Mouse (Mus musculus) stomach, embryonic 15.5 days (tissue): ENCODE data around the gene Gm11172. TPM values are rescaled to one million over a fixed set of nuclear protein-coding genes. Genes with fewer than 3 reads are reported as not detected.
"Not testable (repeated sequence)": the region's sequence is repeated elsewhere in the genome, so short reads cannot be mapped to it uniquely, and the experiment has no call there.

Experiments used
- ATAC-seq: fragments of 200-750 bp; cut with Nextera tagmentation; 2 replicates; pipeline ENCODE4 v1.8.0; 2017; ENCODE audit warnings: low read depth, moderate number of reproducible peaks, moderate TSS enrichment; ENCODE audit not compliant: insufficient read depth, low FRiP score
- H3K27ac ChIP-seq: fragments of 300-500 bp; sonication (generic); 2 replicates; pipeline ENCODE4 v1.5.1; 2015; ENCODE audit warnings: mild to moderate bottlenecking, inconsistent platforms
- H3K27me3 ChIP-seq: fragments of 300-500 bp; sonication (generic); replicated peaks from 2 replicates; pipeline ENCODE4 v1.6.1; 2015; ENCODE audit warnings: inconsistent platforms
- H3K36me3 ChIP-seq: fragments of 300-500 bp; sonication (generic); 2 replicates; pipeline ENCODE4 v1.6.1; 2015; ENCODE audit warnings: inconsistent platforms
- H3K4me1 ChIP-seq: fragments of 300-500 bp; sonication (generic); 2 replicates; pipeline ENCODE4 v1.6.1; 2015; ENCODE audit warnings: inconsistent platforms
- H3K4me2 ChIP-seq: fragments of 300-500 bp; sonication (generic); 2 replicates; pipeline ENCODE4 v1.6.1; 2015; ENCODE audit warnings: mild to moderate bottlenecking, inconsistent platforms
- H3K4me3 ChIP-seq: fragments of 300-500 bp; sonication (generic); replicated peaks from 2 replicates; pipeline ENCODE4 v1.5.1; 2015; ENCODE audit warnings: inconsistent platforms
- H3K9ac ChIP-seq: fragments of 300-500 bp; sonication (generic); 2 replicates; pipeline ENCODE4 v1.6.1; 2015; ENCODE audit warnings: inconsistent platforms
- H3K9me3 ChIP-seq: fragments of 300-500 bp; sonication (generic); 2 replicates; pipeline ENCODE4 v1.6.1; 2016; ENCODE audit warnings: inconsistent platforms
- WGBS: fragments of 180-500 bp; shearing (Covaris S2); methylation state at CpG from one replicate; pipeline ENCODE4 v1.1.7; 2015; 5-methylcytosine and 5-hydroxymethylcytosine counted together
- polyA plus RNA-seq: library from polyadenylated mRNA; unstranded; fragments of >200 nt; fragmentation: Nextera tagmentation; extraction: Ambion mirVana; gene quantifications from 2 replicates; pipeline ENCODE4 v1.2.1, GENCODE M21; 2015

Gene Gm11172
- polyA plus RNA-seq, 1 experiment from 2014 or later, result not detected

DNA sequence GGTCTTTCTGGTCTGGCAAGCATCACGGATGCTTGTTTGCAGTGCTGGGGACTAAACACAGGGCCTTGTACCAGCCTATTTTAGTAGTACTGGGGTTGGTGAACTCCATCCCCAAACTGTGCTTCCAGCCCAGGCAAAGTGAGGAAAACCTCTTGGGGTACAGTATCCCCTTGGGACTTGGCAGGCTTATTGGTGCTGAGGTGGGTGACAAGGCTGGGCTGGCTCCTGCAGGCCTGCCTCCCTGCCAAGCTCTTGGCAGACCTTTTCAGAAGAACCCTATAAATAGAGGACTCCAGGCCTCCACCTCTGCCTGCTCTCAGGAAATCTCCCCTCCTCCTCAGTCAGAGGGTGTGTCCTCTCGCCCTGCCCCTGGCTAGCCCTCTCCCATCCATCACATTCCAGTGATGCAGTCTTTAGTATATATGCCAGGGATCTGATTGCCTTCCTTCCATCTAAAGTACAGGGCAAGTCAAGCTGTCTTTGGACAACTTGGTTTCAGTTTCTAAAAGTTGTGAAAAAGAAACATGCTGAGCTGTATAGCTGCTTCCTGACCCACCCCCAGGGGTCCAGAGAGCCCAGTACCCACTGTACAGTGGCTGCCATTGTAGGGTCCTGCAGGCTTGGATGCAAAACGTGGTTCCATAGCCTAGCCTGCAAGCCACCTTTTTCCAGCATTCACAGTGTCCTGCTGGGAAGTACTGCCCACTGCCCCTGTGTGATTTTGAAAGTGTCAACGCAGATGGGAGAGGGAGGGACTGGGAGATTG is 25.8 kb upstream of the Gm11172 start:
- Histone ChIP-seq H3K9ac (no peak overlapping the region), H3K36me3 (no peaks in the 10 kb centered on the region), H3K27ac (peak overlapping the region; percentile 100), H3K4me1 (peaks cover 30% of the 10 kb centered on the region), H3K4me3 (peak overlapping the region; percentile 76; the same call in 1 of the 2 replicates), H3K27me3 (no peaks in the 10 kb centered on the region), H3K9me3 (no peaks in the 10 kb centered on the region), H3K4me2 (peak overlapping the region; percentile 96)
- no peak for ATAC-seq
- 45% methylated on average over 4 of the region's 4 CpGs for WGBS

- H3K27ac ChIP-seq, result no peak overlapping the region
- no peaks in the 10 kb centered on the region for H3K27me3 ChIP-seq
- peaks cover 23% of the 10 kb centered on the region for H3K4me1 ChIP-seq
- 72% methylated on average over 7 of the region's 7 CpGs for WGBS
- no peak overlapping the region for H3K4me3 ChIP-seq
- no peak overlapping the region for H3K4me2 ChIP-seq
- no peaks in the 10 kb centered on the region for H3K9me3 ChIP-seq
- no peak overlapping the region for H3K9ac ChIP-seq
- ATAC-seq, result no peak
- no peaks in the 10 kb centered on the region for H3K36me3 ChIP-seq
These were observed 25.1 kb upstream of the Gm11172 start for GRCm38 (mm10) chr16:10787548-10788058.

DNA sequence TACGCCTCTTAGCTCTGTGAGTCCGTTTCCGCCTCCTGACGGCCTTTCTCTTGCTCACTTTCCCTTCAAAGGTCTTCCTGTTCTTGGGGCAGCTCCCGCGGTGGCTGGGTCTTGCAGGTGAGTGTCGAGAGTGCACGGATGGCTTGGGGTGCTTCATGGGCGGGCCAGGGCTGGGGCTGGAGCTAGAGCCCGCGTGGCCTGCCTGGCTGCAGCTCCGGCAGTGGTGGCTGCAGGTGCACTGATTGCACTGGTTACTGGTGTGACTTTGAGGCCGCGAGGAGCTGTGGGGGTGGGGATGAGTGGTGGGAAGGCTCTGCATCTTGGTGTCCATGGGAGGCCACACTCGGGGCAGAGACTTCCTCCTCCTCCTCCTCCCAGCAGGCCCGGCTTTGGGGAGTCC is 24.4 kb upstream of the Gm11172 start, which contains the start of gene Tnp2:
TSS of gene Tnp2 (minus strand) at position 390 of the 400 bp plus-strand sequence.
- Histone ChIP-seq H3K27ac (no peak within 1 kb of the TSS), H3K9me3 (no peaks in the 10 kb centered on the region), H3K36me3 (no peaks in the 10 kb centered on the region), H3K9ac (no peak within 1 kb of the TSS), H3K4me2 (no peak within 1 kb of the TSS), H3K4me3 (no peak within 1 kb of the TSS), H3K4me1 (peaks cover 17% of the 10 kb centered on the region), H3K27me3 (no peaks in the 10 kb centered on the region)
- no peak for ATAC-seq
- WGBS, result 46% methylated on average over 16 of the region's 16 CpGs

DNA sequence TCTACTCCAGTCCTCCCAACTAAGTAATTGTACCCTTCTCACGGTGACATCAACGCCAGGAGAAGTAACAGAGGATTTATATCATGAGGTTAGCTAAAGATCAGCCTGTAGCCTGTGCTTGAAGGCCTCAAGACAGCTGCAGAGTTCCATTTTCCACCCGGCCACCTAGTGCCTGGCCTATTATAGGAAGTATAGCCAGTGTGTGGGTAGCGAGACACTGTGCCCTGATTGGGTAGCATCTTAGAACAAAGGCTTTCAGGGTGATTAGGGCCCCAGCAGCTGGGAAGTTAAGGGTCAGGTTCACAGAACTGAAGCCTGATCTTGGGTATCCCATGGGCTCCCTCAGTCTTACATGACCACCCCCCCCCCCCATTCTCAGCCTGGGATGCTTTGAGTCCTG is 23.8 kb upstream of the Gm11172 start:
- H3K4me2 ChIP-seq, result no peak overlapping the region
- no peak overlapping the region for H3K9ac ChIP-seq
- 66% methylated on average over 4 of the region's 4 CpGs for WGBS
- peaks cover 14% of the 10 kb centered on the region for H3K4me1 ChIP-seq
- H3K36me3 ChIP-seq, result no peaks in the 10 kb centered on the region
- H3K4me3 ChIP-seq, result no peak overlapping the region
- ATAC-seq, result no peak
- no peaks in the 10 kb centered on the region for H3K27me3 ChIP-seq
- H3K9me3 ChIP-seq, result no peaks in the 10 kb centered on the region
- H3K27ac ChIP-seq, result no peak overlapping the region

DNA sequence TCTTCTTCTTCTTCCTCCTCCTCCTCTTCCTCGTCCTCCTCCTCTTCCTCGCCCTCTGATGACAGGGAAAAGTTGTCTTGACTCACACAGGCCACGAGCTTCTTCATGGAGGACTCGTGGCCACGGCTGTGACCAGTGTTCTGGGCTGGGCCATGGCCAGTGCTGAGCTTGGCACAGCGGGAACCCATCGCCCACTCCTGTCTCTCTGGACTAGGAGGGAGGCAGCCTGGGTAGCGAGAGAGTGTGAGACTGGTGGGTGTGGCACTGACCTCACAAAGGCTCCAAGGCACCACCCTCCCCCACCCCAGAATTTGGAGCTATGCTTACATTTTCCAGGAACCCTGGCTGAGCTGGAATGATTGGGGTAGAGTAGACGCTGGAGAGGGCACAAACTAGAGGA is 22.0 kb upstream of the Gm11172 start, which contains the start of gene Prm3:
TSS of gene Prm3 (minus strand) at position 213 of the 400 bp plus-strand sequence.
- Histone ChIP-seq H3K4me2 (no peak within 1 kb of the TSS), H3K9me3 (no peaks in the 10 kb centered on the region), H3K36me3 (no peaks in the 10 kb centered on the region), H3K9ac (no peak within 1 kb of the TSS), H3K27ac (no peak within 1 kb of the TSS), H3K27me3 (no peaks in the 10 kb centered on the region; the same call in 1 of the 2 replicates), H3K4me3 (no peak within 1 kb of the TSS), H3K4me1 (peaks cover 9% of the 10 kb centered on the region)
- ATAC-seq, result no peak
- 73% methylated on average over 9 of the region's 9 CpGs for WGBS

DNA sequence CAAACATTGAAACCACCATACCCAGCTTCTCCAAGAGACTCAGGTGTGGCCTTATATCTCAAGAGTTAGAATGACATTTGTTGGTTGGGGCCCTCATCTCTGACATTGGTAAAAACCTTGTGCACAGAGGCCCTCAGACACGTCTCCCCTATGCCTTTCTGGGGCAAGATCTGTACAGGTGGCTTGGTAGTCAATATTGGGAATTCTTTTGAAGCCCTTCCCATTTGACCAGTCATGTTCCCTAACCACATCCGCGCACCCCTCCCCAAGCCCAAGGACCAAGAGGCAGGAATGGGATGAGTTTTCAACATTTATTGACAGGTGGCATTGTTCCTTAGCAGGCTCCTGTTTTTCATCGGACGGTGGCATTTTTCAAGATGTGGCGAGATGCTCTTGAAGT is 16.7 kb upstream of the Gm11172 start, which contains the start of gene Prm2:
TSS of gene Prm2 (minus strand) at position 101 of the 400 bp plus-strand sequence.
- peaks cover 10% of the 10 kb centered on the region for H3K27me3 ChIP-seq
- no peak within 1 kb of the TSS for H3K4me2 ChIP-seq
- no peak for ATAC-seq
- no peaks in the 10 kb centered on the region for H3K9me3 ChIP-seq
- WGBS, result 73% methylated on average over 6 of the region's 6 CpGs
- H3K9ac ChIP-seq, result no peak within 1 kb of the TSS
- no peak within 1 kb of the TSS for H3K27ac ChIP-seq
- H3K36me3 ChIP-seq, result no peaks in the 10 kb centered on the region
- H3K4me1 ChIP-seq, result no peaks in the 10 kb centered on the region
- no peak within 1 kb of the TSS for H3K4me3 ChIP-seq

DNA sequence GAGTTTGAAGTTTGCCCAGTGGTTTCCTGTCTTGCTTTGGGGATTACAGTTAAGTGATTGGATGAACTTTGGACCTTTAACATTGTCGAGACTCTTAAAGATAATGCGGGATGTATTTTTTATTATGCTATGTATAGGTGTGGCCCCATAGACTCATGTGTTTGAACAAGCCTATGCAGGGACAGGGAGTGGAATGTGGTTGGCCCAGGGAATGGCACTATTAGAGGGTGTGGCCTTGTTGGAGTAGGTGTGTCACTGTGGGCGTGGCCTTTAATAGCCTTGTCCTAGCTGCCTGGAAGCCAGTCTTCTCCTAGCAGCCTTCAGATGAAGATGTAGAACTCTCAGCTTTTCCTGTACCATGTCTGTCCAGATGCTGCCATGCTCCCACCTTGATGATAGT is 10.3 kb upstream of the Gm11172 start:
- not testable (repeated sequence) for H3K4me3 ChIP-seq

DNA sequence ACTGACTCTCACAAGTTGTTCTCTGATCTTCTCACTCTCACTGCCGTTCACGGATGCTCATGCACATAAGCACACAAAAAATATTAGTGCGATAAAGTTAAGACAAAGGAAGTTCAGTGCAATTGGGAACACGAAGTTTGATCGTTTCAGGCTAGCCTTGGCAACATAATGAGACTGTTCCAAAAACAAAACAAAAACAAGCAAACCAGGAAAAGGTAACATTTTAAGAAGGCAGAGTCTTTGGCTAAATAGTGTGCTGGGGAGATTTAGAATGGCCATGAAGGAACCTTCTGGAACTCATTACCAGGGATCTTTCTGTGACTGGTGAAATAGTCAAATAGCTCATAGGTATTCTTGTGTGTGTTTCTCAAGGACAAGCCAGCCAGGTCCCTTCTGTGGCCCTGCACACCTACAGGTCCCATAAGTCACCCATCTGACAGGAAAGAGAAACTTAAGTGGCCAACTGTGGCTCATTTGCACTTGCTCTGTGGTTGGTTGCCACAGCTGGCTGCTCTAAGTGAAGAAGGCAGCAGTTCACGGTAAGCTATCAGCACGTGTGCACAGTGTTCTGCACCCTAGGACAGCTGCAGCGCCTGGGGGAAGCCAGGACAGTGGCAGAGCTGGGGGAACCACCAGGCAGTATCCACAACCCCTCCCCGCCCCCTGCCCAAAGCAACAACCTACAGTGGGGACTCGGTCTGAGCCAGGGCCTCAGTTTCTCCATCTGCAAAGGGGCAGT is 6.8 kb upstream of the Gm11172 start, which contains the start of gene Prm1:
TSS of gene Prm1 (minus strand) at position 51 of the 739 bp plus-strand sequence.
- H3K9ac ChIP-seq, result no peak within 1 kb of the TSS
- no peak within 1 kb of the TSS for H3K4me2 ChIP-seq
- H3K36me3 ChIP-seq, result no peaks in the 10 kb centered on the region
- no peak within 1 kb of the TSS for H3K27ac ChIP-seq
- no peak within 1 kb of the TSS for H3K4me3 ChIP-seq
- H3K4me1 ChIP-seq, result no peaks in the 10 kb centered on the region
- H3K27me3 ChIP-seq, result no peaks in the 10 kb centered on the region
- no peaks in the 10 kb centered on the region for H3K9me3 ChIP-seq
- no peak for ATAC-seq
- WGBS, result 77% methylated on average over 10 of the region's 10 CpGs

More for the DNA sequence above, 10.3 kb upstream of the Gm11172 start:
- not testable (repeated sequence) for H3K27ac ChIP-seq, H3K27me3 ChIP-seq, H3K36me3 ChIP-seq, H3K9ac ChIP-seq, H3K9me3 ChIP-seq, H3K4me2 ChIP-seq, H3K4me1 ChIP-seq
- WGBS, result 62% methylated on average over 3 of the region's 3 CpGs
- ATAC-seq, result peak; percentile 85

DNA sequence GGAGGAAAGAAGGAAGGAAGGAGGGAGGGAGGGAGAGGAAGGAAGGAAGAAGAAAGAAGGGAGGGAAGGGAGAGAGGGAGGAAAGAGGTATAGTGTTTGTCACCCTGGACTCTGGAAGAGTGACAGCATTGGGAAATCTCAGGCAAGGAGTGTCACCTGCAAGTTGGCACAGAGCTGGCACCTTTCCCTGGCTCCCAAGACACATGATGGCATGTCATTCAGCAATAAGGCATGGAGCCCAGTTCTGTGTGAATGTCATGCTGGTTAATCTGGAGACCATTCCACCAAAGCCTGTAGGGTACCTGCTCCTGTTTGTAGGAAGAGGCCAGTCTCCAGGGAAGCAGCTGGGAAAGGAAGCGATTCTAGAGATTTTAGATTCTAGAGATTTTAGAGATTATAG is 2.3 kb upstream of the Gm11172 start:
- H3K9ac ChIP-seq, result no peak overlapping the region
- 87% methylated on average over 1 of the region's 1 CpGs for WGBS
- H3K27ac ChIP-seq, result no peak overlapping the region
- H3K4me1 ChIP-seq, result no peaks in the 10 kb centered on the region
- no peaks in the 10 kb centered on the region for H3K27me3 ChIP-seq
- H3K4me3 ChIP-seq, result no peak overlapping the region
- no peak overlapping the region for H3K4me2 ChIP-seq
- no peaks in the 10 kb centered on the region for H3K9me3 ChIP-seq
- no peaks in the 10 kb centered on the region for H3K36me3 ChIP-seq
- no peak for ATAC-seq

GRCm38 (mm10) chr16:10813726-10814125 is 1.0 kb downstream of the Gm11172 start:
- H3K4me1 ChIP-seq, result no peaks in the 10 kb centered on the region
- H3K9ac ChIP-seq, result no peak overlapping the region
- H3K4me3 ChIP-seq, result no peak overlapping the region
- H3K9me3 ChIP-seq, result no peaks in the 10 kb centered on the region
- H3K4me2 ChIP-seq, result no peak overlapping the region
- no peaks in the 10 kb centered on the region for H3K36me3 ChIP-seq
- H3K27me3 ChIP-seq, result no peaks in the 10 kb centered on the region
- H3K27ac ChIP-seq, result no peak overlapping the region
- 73% methylated on average over 4 of the region's 4 CpGs for WGBS
- ATAC-seq, result no peak

DNA sequence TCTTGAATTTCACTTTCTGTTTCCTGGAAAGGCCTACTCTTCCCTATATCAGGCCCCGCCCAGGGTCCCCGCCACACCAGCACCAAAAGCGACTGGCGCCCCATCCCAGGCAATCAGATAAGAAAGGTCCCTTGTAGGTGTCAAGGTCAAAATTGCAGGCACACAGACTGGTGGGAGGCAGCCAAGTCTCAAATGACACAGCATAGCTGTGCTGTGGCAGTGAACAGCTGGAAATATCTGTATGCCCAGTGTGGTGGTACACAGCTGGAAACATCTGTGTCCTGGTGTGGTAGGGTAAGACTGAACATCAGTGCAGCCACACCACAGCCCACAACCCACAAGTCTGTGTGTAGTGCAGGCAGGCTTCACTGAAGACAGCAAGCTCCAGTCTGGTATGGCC is 2.1 kb downstream of the Gm11172 start:
- ATAC-seq, result no peak
- H3K4me3 ChIP-seq, result no peak overlapping the region
- H3K36me3 ChIP-seq, result no peaks in the 10 kb centered on the region
- no peaks in the 10 kb centered on the region for H3K9me3 ChIP-seq
- WGBS, result 55% methylated on average over 4 of the region's 4 CpGs
- H3K27ac ChIP-seq, result no peak overlapping the region
- no peak overlapping the region for H3K4me2 ChIP-seq
- H3K4me1 ChIP-seq, result no peaks in the 10 kb centered on the region
- no peaks in the 10 kb centered on the region for H3K27me3 ChIP-seq
- no peak overlapping the region for H3K9ac ChIP-seq
